Comparison of ENCODE assay signal across 16 mouse cellular contexts in genomic region chr2:70176823-70177708, GRCm38 (mm10).
A peak's percentile ranks its signal among the peaks of the same experiment; 100 is the strongest.
DNase-seq lines count a peak whose midpoint lies in the region; ATAC-seq and TF ChIP-seq lines count a peak whose summit lies in the region.
"Had no signal": no experiment of that assay in that cellular context is flagged by ENCODE, and none has a peak within 500 bp of the region (broad histone marks: within the 10 kb centered on the region; RNA-seq: fewer than 3 reads in every experiment).

No protein-coding gene starts in this region.

- H3K27me3 ChIP-seq in hindbrain, embryonic 13.5 days = 0 out of 2 replicates have a peak, but pooled peaks cover 5% of the 10 kb centered on the region
- H3K27me3 ChIP-seq in midbrain, embryonic 13.5 days = 0 out of 2 replicates have a peak, but pooled peaks cover 3% of the 10 kb centered on the region
- H3K27me3 ChIP-seq in intestine, postnatal 0 days (replicated peaks; ENCODE audit: control insufficient read depth, insufficient read depth, low read length) = no peaks in the 10 kb centered on the region
- H3K27me3 ChIP-seq in liver, postnatal 0 days (ENCODE audit: insufficient read depth, low read length) = no peaks in the 10 kb centered on the region
- H3K27me3 ChIP-seq: liver, embryonic 13.5 days had no signal

- TF ChIP-seq CTCF in intestine, postnatal 0 days (IDR thresholded peaks at IDR 0.05; ENCODE audit: low read depth) = no peak
- TF ChIP-seq CTCF in liver, postnatal 0 days (IDR thresholded peaks at IDR 0.05; ENCODE audit: low read depth) = no peak

- TF ChIP-seq EP300 in liver, postnatal 0 days (IDR thresholded peaks at IDR 0.05; ENCODE audit: low read depth) = no peak

- no peak overlapping the region for H3K9ac ChIP-seq in hindbrain, embryonic 13.5 days
- no peak overlapping the region for H3K9ac ChIP-seq in midbrain, embryonic 13.5 days (replicated peaks)
- H3K9ac ChIP-seq in intestine, postnatal 0 days (ENCODE audit: low read depth, low read length) = no peak overlapping the region
- no peak overlapping the region for H3K9ac ChIP-seq in liver, postnatal 0 days (replicated peaks)
- H3K9ac ChIP-seq: liver, embryonic 13.5 days had no signal

- DNase-seq in retina, embryonic 14.5 days (ENCODE audit: low spot score) = peak; percentile 16
- DNase-seq in retina, postnatal 1 day = no peak
- DNase-seq in yolk sac, embryonic 10.5 days (ENCODE audit: low spot score) = no peak
- DNase-seq in liver, postnatal 0 days = no peak
- DNase-seq in cerebellum, adult 11 months = no peak
- DNase-seq: adrenal gland, postnatal 25 days; gastrocnemius, postnatal 25 days; heart, postnatal 36 days; kidney, adult 2 months; liver, embryonic 13.5 days; right cerebral cortex, postnatal 14 days; thymus, postnatal 4 days had no signal

- peaks cover 25% of the 10 kb centered on the region for H3K4me1 ChIP-seq in hindbrain, embryonic 13.5 days (replicated peaks)
- H3K4me1 ChIP-seq in midbrain, embryonic 13.5 days (replicated peaks) = peaks cover 18% of the 10 kb centered on the region
- no peaks in the 10 kb centered on the region for H3K4me1 ChIP-seq in intestine, postnatal 0 days (replicated peaks; ENCODE audit: control insufficient read depth, insufficient read depth, low read length)
- no peaks in the 10 kb centered on the region for H3K4me1 ChIP-seq in liver, postnatal 0 days (ENCODE audit: insufficient read depth)
- H3K4me1 ChIP-seq: liver, embryonic 13.5 days had no signal

- no peak overlapping the region for H3K4me2 ChIP-seq in hindbrain, embryonic 13.5 days
- no peak overlapping the region for H3K4me2 ChIP-seq in midbrain, embryonic 13.5 days (replicated peaks)
- H3K4me2 ChIP-seq in intestine, postnatal 0 days (replicated peaks; ENCODE audit: low read depth) = no peak overlapping the region
- H3K4me2 ChIP-seq in liver, postnatal 0 days (ENCODE audit: low read depth, low read length) = no peak overlapping the region
- H3K4me2 ChIP-seq: heart, embryonic 11.5 days; liver, embryonic 13.5 days had no signal

- no peaks in the 10 kb centered on the region for H3K9me3 ChIP-seq in hindbrain, embryonic 13.5 days
- H3K9me3 ChIP-seq in midbrain, embryonic 13.5 days = no peaks in the 10 kb centered on the region
- H3K9me3 ChIP-seq in intestine, postnatal 0 days (ENCODE audit: control insufficient read depth) = no peaks in the 10 kb centered on the region
- no peaks in the 10 kb centered on the region for H3K9me3 ChIP-seq in liver, postnatal 0 days (ENCODE audit: low read length)
- H3K9me3 ChIP-seq: liver, embryonic 13.5 days had no signal

- ATAC-seq in hindbrain, embryonic 13.5 days (ENCODE audit: low FRiP score) = peak; percentile 61
- ATAC-seq in midbrain, embryonic 13.5 days = peak; percentile 74
- no peak for ATAC-seq in intestine, postnatal 0 days
- no peak for ATAC-seq in liver, postnatal 0 days

- H3K4me3 ChIP-seq in hindbrain, embryonic 13.5 days = no peak overlapping the region
- no peak overlapping the region for H3K4me3 ChIP-seq in midbrain, embryonic 13.5 days (replicated peaks)
- no peak overlapping the region for H3K4me3 ChIP-seq in intestine, postnatal 0 days (ENCODE audit: low read depth, low read length)
- H3K4me3 ChIP-seq in liver, postnatal 0 days (ENCODE audit: low read depth, low read length) = no peak overlapping the region
- H3K4me3 ChIP-seq: liver, embryonic 13.5 days had no signal

- H3K27ac ChIP-seq in hindbrain, embryonic 13.5 days = peak overlapping the region; percentile 88
- peak overlapping the region; percentile 86 for H3K27ac ChIP-seq in midbrain, embryonic 13.5 days
- no peak overlapping the region for H3K27ac ChIP-seq in intestine, postnatal 0 days (ENCODE audit: low read depth, low read length)
- no peak overlapping the region for H3K27ac ChIP-seq in liver, postnatal 0 days (ENCODE audit: low read depth)
- H3K27ac ChIP-seq: liver, embryonic 13.5 days had no signal

- 29% methylated on average over 6 of the region's 6 CpGs for WGBS in hindbrain, embryonic 13.5 days
- 22% methylated on average over 6 of the region's 6 CpGs for WGBS in midbrain, embryonic 13.5 days
- WGBS in intestine, postnatal 0 days = 75% methylated on average over 6 of the region's 6 CpGs
- WGBS in liver, postnatal 0 days (ENCODE audit: insufficient replicate concordance) = 69% methylated on average over 6 of the region's 6 CpGs

- no peaks in the 10 kb centered on the region for H3K36me3 ChIP-seq in hindbrain, embryonic 13.5 days
- no peaks in the 10 kb centered on the region for H3K36me3 ChIP-seq in midbrain, embryonic 13.5 days
- H3K36me3 ChIP-seq in intestine, postnatal 0 days (ENCODE audit: control insufficient read depth, insufficient read depth) = no peaks in the 10 kb centered on the region
- no peaks in the 10 kb centered on the region for H3K36me3 ChIP-seq in liver, postnatal 0 days (replicated peaks; ENCODE audit: insufficient read depth, low read length)
- H3K36me3 ChIP-seq: liver, embryonic 13.5 days had no signal

Comparison
In these comparisons a context has a peak if more than half of its experiments do, and no peak if none do; other contexts are left out.
1. ATAC-seq: peak in hindbrain, embryonic 13.5 days (single experiment) and midbrain, embryonic 13.5 days (single experiment); none in intestine, postnatal 0 days (single experiment) and liver, postnatal 0 days (single experiment).
2. H3K27ac ChIP-seq: peak in hindbrain, embryonic 13.5 days (single experiment) and midbrain, embryonic 13.5 days (single experiment); none in intestine, postnatal 0 days (single experiment) and liver, postnatal 0 days (single experiment).